Mouse (Mus musculus) heart, embryonic 14.5 days (tissue): ENCODE measurements around the gene Gm9573. TPM values are rescaled to one million over a fixed set of nuclear protein-coding genes. Genes with fewer than 3 reads are reported as not detected.
A peak's percentile ranks its signal among the peaks of the same experiment; 100 is the strongest.

Experiments
- ATAC-seq: fragments of 200-750 bp; cut with Nextera tagmentation; 2 replicates; pipeline ENCODE4 v1.8.0; 2017; ENCODE audit warnings: low read depth, moderate TSS enrichment; ENCODE audit not compliant: insufficient number of reproducible peaks, insufficient read depth, low FRiP score
- H3K27ac ChIP-seq, 2 experiments: fragments of 200-500 bp in 1 of 2; fragments of 300-500 bp in 1 of 2; sonication (generic) in 1 of 2; replicated peaks in 1 of 2; 2 replicates each; pipeline ENCODE4 v1.5.1; 2012 to 2014; ENCODE audit warnings: low read depth in 2 of 2, low read length in 2 of 2, control low read depth in 1 of 2, mild to moderate bottlenecking in 1 of 2, mixed read lengths in 1 of 2; ENCODE audit not compliant: control insufficient read depth in 1 of 2, insufficient read depth in 1 of 2
- H3K27me3 ChIP-seq: fragments of 300-500 bp; sonication (generic); 2 replicates; pipeline ENCODE4 v1.6.1; 2014; ENCODE audit warnings: mild to moderate bottlenecking, low read length, control low read depth; ENCODE audit not compliant: control insufficient read depth, insufficient read depth
- H3K36me3 ChIP-seq: fragments of 300-500 bp; sonication (generic); 2 replicates; pipeline ENCODE4 v1.6.1; 2014; ENCODE audit warnings: mild to moderate bottlenecking, control low read depth, low read length, mixed read lengths; ENCODE audit not compliant: control insufficient read depth, insufficient read depth
- H3K4me1 ChIP-seq, 2 experiments: fragments of 200-500 bp in 1 of 2; fragments of 300-500 bp in 1 of 2; sonication (generic) in 1 of 2; 2 replicates each; pipeline ENCODE4 v1.6.1; 2012 to 2014; ENCODE audit warnings: low read length in 2 of 2, control low read depth in 1 of 2, mixed read lengths in 1 of 2; ENCODE audit not compliant: control insufficient read depth in 2 of 2, insufficient read depth in 2 of 2
- H3K4me2 ChIP-seq: fragments of 300-500 bp; sonication (generic); 2 replicates; pipeline ENCODE4 v1.6.1; 2014; ENCODE audit warnings: mild to moderate bottlenecking, low read length
- H3K4me3 ChIP-seq, 2 experiments: fragments of 200-500 bp in 1 of 2; fragments of 300-500 bp in 1 of 2; sonication (generic) in 1 of 2; 2 replicates each; pipeline ENCODE4 v1.5.1; 2012 to 2014; ENCODE audit warnings: low read length in 2 of 2, mild to moderate bottlenecking in 2 of 2, control low read depth in 1 of 2, low read depth in 1 of 2, moderate library complexity in 1 of 2; ENCODE audit not compliant: control insufficient read depth in 1 of 2, insufficient read depth in 1 of 2
- H3K9ac ChIP-seq: fragments of 300-500 bp; sonication (generic); 2 replicates; pipeline ENCODE4 v1.6.1; 2014; ENCODE audit warnings: mild to moderate bottlenecking, low read length
- H3K9me3 ChIP-seq: fragments of 300-500 bp; sonication (generic); 2 replicates; pipeline ENCODE4 v1.6.1; 2016; ENCODE audit warnings: low read length, control low read depth; ENCODE audit not compliant: control insufficient read depth
- WGBS: fragments of 180-500 bp; shearing (Covaris S2); extraction: QIAGEN DNeasy Blood & Tissue Kit; methylation state at CpG from one replicate; pipeline ENCODE4 v1.1.7; 2014; 5-methylcytosine and 5-hydroxymethylcytosine counted together
- polyA plus RNA-seq: library from polyadenylated mRNA; unstranded; fragments of >200 nt; fragmentation: Nextera tagmentation; extraction: Ambion mirVana; gene quantifications from 2 replicates; pipeline ENCODE4 v1.2.1, GENCODE M21; 2014

The Gm9573 gene
- polyA plus RNA-seq, 1 experiment from 2014 or later = not detected

DNA sequence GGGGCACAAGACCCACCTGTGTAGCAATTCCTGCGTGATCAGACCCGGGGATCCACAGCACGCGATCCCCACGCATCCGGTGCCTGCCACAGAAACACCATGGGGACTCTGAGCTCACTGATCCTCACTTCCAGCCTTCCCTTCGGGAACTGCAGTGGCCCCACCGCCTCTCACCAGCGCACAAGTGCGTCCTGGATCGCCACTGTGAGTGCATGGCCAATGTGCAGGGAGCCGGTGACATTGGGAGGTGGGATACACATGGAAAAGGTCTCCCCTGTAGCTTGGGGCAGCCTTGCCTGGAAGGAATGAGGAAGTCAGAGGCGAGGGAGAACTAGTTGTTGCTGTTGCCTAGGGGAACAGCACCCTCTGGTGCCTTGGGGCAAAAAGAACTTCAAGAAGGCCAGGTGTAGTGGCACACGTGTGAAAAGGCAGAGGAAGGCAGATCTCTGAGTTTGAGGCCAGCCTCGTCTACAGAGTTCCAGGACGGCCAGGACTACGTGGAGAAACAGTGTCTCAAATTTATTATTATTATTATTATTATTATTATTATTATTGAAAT is 39.6 kb upstream of the Gm9573 start:
- Histone ChIP-seq H3K4me2 (peak overlapping the region; percentile 94; the same call in 1 of the 2 replicates), H3K9ac (no peak overlapping the region), H3K27me3 (no peaks in the 10 kb centered on the region), H3K9me3 (no peaks in the 10 kb centered on the region), H3K27ac (no peak overlapping the region), H3K4me1 (peaks cover 2 to 8% of the 10 kb centered on the region in 2 experiments; a peak in 3 of 4 replicates), H3K4me3 (no peak overlapping the region), H3K36me3 (peaks cover 51% of the 10 kb centered on the region)
- 77% methylated on average over 17 of the region's 17 CpGs for WGBS
- ATAC-seq = no peak

DNA sequence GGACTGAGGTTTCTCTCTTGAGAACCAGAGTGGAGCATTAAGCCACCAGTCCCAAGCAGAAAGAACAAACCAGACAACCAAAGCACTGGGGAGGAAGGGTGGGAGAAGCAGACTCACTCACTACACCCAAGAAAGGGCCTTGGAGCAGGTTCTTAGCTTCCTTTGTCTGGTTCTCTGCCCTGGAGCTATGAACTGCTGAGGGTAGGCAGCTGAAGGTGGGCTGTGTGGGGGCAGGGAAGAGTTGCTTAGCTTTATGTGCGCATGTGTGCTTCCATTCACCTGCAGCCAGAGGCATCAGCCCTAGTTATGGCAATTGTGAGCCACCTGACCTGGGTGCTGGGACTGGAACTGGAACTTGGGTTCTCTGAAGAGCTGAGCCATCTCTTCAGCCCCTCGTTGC is 26.6 kb upstream of the Gm9573 start:
- Histone ChIP-seq H3K27ac (no peak overlapping the region), H3K9ac (no peak overlapping the region)
- ATAC-seq = no peak

DNA sequence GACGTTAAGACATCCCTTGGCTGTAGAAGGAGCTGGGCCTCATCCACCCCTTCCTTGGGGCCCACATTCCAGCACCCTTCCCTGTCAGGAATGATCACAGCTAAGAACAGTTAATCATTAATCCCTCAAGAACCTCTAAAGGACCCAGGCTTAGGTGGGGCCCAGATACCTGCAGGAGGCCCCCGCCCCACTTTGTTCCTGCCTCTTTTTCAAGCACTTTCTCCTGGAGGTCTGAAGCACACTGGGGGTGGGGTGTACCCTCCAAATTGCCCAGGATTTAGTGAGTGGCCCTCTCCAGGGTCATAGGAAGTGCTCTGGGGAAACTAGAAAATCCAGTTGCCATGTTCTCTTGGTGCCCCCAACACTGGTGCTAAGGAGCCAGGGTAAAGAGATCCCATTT is 23.0 kb upstream of the Gm9573 start:
- Histone ChIP-seq H3K36me3 (no peaks in the 10 kb centered on the region), H3K4me3 (no peak overlapping the region), H3K27ac (no peak overlapping the region), H3K9ac (no peak overlapping the region), H3K27me3 (peaks cover 4% of the 10 kb centered on the region; the same call in 1 of the 2 replicates), H3K4me1 (no peaks in the 10 kb centered on the region), H3K4me2 (no peak overlapping the region), H3K9me3 (no peaks in the 10 kb centered on the region)
- no peak for ATAC-seq
- 66% methylated on average over 2 of the region's 2 CpGs for WGBS

More for the DNA sequence above, 26.6 kb upstream of the Gm9573 start:
- H3K36me3 ChIP-seq = peaks cover 29% of the 10 kb centered on the region
- no peaks in the 10 kb centered on the region for H3K4me1 ChIP-seq
- WGBS = 84% methylated on average over 2 of the region's 2 CpGs
- no peak overlapping the region for H3K4me2 ChIP-seq
- H3K27me3 ChIP-seq = no peaks in the 10 kb centered on the region
- H3K9me3 ChIP-seq = no peaks in the 10 kb centered on the region
- H3K4me3 ChIP-seq = no peak overlapping the region

DNA sequence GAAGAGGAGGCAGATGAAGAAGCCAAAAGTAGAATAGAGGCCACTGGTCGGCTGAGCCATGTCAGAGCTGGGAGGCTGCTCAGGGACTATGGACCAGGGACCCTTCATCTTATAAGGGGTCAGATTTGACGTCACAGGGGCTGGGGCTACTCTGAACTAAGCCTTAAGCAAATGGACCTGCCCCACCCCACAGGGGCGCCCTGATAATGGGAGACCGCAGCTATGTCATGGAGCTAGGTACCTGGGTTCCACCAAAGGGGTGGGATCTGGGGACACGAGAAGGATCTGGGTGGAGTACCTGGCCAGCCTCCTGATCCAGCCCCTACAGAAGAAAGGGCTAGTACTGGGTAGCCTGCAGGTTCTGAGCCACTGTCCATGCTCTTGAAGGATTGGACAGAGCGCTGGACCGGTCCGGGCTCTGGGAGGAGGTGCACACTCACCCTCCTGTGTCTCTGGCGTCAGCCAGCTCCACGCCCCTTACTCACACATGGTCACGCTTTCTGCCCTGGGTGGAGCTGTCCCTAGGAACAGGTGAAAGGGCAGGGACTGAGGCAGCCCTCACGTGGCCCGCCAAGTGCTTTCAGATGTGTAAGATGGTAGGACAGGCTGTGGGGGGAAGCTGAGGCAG is 17.3 kb upstream of the Gm9573 start, which contains the start of gene Mucl3:
Gene Mucl3 (minus strand): TSS at position 87 of the 628 bp plus-strand sequence.
- Histone ChIP-seq H3K36me3 (no peaks in the 10 kb centered on the region), H3K27ac (no peak within 1 kb of the TSS), H3K27me3 (peaks cover 16% of the 10 kb centered on the region), H3K9me3 (no peaks in the 10 kb centered on the region), H3K9ac (no peak within 1 kb of the TSS), H3K4me1 (peaks cover 0 to 7% of the 10 kb centered on the region in 2 experiments; a peak in 2 of 4 replicates), H3K4me3 (no peak within 1 kb of the TSS), H3K4me2 (no peak within 1 kb of the TSS)
- WGBS = 69% methylated on average over 13 of the region's 13 CpGs
- no peak for ATAC-seq

DNA sequence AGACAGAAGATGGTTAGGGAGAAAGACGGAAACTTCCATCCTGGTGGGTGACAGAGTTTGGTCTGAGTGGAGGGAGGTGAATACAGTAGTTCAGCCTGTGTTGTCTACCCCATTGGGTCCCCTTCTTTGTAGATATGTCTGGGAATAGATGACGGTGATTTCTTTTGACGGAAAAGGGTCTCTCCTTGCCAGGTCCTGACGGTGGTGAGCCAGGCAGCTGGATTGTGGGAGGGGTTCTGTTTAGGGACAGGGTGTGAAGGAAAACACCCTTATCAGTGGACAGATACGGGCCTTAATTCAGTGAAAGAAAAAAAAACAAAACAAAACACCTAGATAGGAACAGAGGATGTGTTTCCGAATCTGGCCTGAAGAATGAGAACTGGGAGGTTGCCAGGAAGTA is 12.9 kb upstream of the Gm9573 start:
- Histone ChIP-seq H3K27me3 (peaks cover 12% of the 10 kb centered on the region), H3K9ac (no peak overlapping the region; the same call in 1 of the 2 replicates), H3K27ac (peak overlapping the region; percentile 62), H3K4me3 (peak overlapping the region in 1 of 2 experiments; percentile 10; a peak in 1 of 4 replicates), H3K9me3 (no peaks in the 10 kb centered on the region), H3K4me2 (peak overlapping the region; percentile 57), H3K4me1 (peaks cover 3 to 12% of the 10 kb centered on the region in 2 experiments), H3K36me3 (no peaks in the 10 kb centered on the region)
- WGBS = 29% methylated on average over 6 of the region's 6 CpGs
- ATAC-seq = no peak

DNA sequence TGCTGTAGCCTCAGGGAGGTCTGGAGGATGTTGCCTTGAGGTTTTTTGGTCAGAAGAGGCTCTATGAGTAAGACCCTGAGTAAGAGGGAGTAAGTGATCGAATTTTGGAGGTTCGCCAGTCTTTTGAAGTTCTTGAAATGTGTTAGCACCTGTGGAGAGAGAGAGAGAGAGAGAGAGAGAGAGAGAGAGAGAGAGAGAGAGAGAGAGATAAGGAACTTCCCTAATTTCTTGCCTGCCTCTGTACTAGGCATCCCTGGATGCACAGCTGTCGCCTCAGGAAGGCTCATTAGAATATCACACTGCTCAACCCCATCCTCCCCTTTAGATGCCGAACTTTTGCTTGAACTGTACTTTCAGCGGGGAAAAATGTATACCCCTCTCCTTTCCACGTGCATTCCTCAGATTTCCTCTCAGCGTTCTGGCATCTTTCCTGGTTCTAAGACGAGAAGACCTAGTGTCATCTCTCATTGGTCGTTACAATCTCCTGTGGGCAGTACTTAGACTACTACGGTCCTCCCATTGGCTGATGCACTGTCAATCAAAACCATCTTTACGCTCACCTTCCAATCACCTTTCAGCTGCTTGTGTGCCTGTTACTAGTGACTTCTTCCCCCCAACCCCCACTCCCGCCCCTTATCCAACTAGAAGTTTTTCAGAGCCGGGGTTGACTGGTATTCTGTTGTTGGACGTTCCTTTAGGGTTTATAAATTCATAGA is 12.2 kb upstream of the Gm9573 start:
- 13% methylated on average over 14 of the region's 14 CpGs for WGBS
- peak; percentile 85 for ATAC-seq
- Histone ChIP-seq H3K9me3 (no peaks in the 10 kb centered on the region), H3K36me3 (no peaks in the 10 kb centered on the region), H3K27ac (peak overlapping the region; percentile 62; a peak in 3 of 4 replicates), H3K27me3 (peaks cover 5% of the 10 kb centered on the region), H3K4me2 (peak overlapping the region; percentile 57), H3K9ac (no peak overlapping the region), H3K4me1 (peaks cover 6 to 12% of the 10 kb centered on the region in 2 experiments), H3K4me3 (peak overlapping the region in 1 of 2 experiments; percentile 17; a peak in 1 of 4 replicates)

DNA sequence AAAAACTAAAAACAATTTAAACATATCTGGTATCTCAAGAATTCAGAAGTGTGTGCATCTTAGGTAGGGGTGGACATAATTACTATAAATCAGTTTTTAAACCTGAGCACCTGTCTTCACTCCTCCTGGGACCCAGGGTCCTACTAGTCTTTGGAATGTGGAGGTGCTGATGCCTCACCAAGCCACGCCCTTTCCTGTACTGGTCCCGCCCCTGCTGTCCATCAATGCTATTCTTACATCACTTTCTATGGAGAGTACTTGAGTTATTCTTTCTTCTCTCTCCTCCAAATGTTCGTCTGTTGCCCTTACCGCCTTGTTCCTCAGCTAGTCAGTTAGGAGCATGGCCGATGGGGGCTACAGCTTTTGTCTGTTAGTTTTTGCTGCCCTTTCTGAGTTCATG is 9.9 kb upstream of the Gm9573 start:
- no peak for ATAC-seq
- H3K9me3 ChIP-seq = no peaks in the 10 kb centered on the region
- peaks cover 6 to 12% of the 10 kb centered on the region in 2 experiments for H3K4me1 ChIP-seq
- WGBS = 31% methylated on average over 5 of the region's 5 CpGs
- H3K27me3 ChIP-seq = no peaks in the 10 kb centered on the region
- H3K4me2 ChIP-seq = peak overlapping the region; percentile 67; the same call in 1 of the 2 replicates
- no peak overlapping the region for H3K9ac ChIP-seq
- no peak overlapping the region for H3K4me3 ChIP-seq
- no peaks in the 10 kb centered on the region for H3K36me3 ChIP-seq
- no peak overlapping the region for H3K27ac ChIP-seq
